Mouse (Mus musculus) layer of hippocampus, adult 11-12 months (tissue): ENCODE results near the gene Cpt1a.

Experiments
- DNase-seq: peaks from one replicate; pipeline ENCODE4 v3.0.0; 2022; ENCODE audit warnings: low spot score

The Cpt1a gene

DNA sequence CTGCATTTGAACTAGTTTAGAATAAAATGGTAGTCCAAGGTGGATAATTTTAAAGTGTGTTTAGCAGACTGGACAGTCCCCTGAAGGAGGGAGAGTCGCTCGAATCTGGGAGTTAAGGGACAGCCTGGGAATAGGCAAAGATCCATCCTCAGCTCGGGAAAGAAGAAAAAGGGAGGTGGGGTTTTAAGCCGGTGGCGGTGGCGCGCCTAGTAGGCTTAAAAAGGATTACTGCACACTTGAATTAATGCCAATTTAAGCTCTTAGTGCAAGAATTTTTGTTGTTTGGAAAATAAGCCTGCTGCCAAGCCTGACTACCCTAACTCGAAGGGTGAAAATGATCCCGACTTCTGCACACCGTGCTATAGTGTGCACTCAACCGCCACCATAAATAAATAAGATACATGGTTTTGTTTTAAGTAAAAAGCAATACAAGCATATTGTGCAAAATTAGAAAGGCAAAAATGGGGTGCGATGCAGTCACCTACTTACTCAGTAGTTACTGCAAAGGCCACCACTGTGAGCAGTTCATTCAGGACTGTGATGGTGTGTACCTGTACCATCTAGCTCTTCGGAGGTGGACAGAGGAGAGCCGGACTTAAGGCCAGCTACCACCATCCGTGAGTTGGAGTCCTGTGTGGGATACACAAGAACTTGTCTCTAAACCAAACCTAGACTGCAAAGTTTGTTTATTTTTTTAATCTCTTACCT is 3.8 kb downstream of the Cpt1a start:
- DNase-seq, result no peak

DNA sequence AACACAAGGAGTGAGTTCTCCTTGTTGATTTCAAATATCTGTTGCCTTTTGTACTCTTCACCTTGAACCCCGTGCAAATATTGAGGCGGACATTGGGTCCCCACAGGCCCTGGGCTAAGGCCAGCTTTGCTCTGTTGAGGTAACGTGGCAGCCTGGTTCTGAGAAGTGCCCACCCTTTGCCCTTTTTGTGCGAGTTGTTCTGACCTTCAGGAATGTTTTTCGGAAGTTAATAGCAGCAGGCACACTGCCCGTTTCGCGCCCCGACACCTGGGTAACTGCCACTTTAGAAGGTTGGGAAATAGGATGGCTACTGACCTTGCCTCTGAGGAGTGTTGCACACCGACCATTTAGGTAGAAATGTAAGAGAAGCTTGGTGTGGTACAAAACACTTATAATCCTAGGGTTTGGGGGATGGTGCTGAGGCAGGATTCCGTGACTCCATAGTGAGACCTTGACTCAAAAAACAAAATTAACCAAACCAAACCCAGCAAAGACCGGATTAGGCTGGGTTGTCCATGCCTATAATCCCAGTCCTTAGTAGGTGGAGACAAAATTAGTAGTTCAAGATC is 4.4 kb downstream of the Cpt1a start:
- DNase-seq, result no peak

DNA sequence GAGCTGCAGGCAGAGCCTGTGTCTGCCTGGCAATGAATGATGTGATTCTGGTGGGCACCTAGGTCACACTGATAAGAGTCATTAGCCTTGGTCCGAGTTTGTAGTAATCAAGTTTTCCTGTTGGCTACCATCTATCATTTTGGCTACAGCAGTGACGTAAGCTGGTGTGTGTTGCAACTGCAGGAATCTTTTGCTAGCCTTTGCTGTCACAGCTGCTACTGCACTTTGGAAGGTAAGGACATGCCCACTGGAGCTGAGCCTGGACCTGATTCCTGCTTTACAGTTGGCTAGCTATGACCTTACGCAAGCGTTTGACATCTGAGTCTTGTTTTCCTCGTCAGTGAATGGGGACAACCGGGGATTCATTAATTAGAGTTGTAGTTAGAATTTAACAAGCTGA is 11.1 kb downstream of the Cpt1a start:
- no peak for DNase-seq

DNA sequence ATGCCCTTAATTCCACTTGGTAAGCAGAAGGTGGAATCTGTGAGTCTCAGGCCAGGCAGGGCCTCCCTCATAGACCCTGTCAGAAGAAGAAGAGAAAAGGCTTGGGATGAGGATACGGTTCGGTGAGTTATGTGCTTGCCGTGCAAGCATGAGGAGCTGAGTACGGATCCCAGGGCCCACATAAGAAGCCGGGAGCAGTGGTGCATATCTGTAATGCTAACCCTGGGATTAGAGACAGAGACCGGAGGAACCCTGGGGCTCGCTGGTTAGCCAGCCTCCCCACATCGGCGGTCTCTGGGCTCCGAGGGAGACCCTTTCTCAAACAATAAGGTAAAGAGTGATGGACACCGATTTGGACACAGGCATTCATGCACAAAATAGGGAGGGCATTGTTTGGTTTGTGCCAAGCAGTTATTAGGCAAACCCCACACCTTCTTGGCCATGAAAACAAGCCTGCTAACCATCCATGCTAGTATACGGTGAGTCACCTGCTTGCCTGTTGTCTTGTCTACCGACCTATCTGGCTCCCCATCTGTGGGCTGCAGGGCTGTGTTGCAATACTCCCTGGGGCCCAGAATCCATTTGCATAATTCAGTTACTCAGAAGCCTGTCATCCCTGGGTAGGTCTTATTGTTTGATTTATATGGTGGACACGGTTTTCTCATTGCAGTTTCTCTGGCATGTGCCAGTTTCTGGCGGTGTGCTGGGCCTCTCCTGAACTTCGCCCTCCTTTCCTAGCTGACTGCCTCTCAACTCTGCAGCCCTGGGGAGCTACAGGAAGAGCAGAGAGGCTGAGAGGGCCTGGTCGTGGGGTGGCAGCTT is 11.8 kb downstream of the Cpt1a start:
- DNase-seq, result no peak

DNA sequence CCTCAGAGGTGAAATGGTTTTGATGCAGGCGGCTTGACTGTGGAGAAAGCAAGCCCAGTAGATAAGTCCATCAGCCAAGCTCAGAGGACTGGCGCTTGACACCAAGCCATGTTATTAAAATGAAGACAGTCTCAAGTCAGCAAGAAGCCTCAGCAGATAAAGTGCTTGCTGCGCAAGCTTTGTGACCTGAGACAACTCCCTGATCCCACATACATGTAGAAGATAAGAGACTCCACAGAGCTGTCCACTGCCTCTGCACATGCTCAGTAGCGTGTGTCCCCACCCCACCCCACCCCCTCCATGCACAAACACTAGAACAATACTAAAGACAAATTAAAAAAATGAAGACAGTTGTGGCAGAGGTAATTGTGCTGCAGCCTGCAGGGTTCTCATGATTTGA is 12.4 kb downstream of the Cpt1a start:
- DNase-seq, result no peak

DNA sequence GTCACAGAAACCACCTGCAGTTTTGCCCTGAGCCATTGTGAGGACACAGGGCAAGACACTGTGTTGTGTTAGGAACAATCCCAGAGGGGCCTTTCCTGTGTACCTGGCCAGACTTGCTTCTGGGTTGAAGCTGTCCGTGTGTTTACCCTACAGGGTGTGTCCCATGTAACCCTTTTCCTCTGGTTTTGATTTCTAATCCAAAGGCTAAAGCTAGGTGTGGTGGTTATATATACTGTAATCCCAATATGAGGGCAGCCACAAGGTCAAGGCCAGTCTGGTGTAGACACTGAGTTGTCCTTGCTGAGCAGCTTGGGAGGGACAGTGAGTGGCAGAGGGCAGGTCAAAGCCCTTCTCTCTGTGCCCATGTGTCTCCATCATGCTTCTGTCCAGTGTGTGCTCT is 13.8 kb downstream of the Cpt1a start:
- DNase-seq, result no peak

DNA sequence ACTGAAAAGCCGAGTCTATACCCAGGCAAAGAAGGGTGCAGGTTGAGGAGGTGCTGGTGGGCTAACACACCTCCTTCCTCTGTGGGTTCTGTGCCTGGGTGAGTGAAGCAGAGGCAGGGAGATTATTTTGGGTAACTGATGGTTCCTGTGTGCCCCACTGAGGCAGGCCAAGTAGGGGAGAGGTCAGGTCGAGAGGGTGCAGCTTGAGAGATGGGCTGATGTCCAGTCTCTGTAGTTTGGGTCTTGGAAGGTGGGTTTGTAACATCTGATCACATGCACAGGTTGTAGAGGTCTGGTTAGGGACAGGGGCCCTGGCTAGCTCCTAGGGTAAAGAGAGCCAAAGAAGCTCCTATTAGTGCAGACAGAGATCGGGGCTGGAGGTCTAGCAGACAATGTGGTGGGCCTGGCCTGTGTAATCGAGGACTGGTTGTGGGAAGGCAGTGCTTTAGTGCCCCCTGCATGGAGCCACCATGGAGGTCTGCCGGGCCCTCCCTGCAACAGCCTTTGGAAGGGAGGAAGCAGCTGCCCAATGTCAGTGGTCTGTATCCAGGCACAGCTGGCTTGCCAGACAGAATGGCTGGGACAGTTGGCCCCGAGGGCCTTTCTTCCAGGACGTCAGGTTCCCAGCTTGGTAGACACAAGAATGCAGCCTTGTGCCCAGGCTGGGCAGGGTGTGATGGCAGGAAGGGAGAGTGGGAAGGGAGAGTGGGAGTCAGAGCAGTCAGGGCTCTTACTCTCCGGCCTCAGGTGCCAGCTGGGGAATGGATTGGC is 14.5 kb downstream of the Cpt1a start:
- no peak for DNase-seq

DNA sequence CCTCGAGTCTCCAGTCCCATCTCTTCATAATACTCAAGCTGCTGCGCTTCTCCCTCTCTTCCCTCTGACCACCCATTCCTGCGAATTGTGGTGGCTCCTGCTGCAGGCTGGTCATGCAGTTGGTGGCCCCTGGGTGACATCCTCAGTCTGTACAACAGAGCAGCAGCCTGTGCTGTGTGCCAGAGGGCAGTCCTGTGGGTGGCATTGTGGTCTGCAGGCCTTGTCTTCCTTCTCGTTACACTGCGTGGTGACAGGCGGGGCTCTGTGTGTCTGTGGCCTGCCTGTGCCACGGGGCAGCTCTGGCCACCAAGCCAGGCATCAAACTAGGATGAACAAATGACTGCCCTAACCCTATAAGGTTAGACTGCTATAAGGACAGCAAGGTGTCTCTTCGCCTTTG is 17.1 kb downstream of the Cpt1a start:
- DNase-seq, result no peak

DNA sequence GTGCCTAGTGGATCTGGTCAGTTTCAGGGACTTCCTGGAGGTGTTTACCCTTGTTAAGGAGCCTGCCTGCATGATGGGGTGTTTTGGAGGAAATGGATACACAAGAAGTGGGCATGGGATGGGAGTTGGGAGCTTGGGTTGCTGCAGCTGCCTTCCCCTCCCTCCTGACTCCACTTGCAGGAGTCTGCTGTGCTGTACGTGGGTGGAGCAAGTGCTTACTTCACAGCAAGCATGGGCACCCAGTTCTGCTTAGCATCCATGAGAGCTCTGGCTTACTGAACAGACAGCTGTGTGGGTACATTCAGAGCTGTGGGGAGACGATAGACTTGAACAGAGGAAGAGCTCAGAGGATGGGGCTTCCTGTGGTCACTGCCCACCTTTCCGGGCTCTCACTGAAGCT is 18.9 kb downstream of the Cpt1a start:
- DNase-seq, result no peak

DNA sequence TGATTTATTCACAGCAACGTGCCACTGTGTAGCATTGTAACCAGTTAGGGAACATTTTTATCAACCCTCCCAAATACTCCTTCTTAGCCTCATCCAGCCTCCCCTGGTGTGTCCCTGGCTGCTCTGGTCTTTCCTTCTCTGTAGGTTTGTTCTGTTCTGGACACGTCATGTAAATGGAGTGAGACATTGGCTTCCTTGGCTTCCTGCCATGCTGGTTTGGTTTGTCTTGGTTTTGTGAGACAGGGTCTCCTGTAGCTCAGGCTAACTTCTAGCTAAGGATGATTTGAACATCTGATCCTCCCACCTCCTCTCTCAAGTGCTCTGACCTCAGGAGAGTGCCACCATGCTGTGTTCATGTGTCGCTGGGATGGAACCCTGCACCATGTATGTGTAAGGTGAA is 21.8 kb downstream of the Cpt1a start:
- DNase-seq, result no peak

DNA sequence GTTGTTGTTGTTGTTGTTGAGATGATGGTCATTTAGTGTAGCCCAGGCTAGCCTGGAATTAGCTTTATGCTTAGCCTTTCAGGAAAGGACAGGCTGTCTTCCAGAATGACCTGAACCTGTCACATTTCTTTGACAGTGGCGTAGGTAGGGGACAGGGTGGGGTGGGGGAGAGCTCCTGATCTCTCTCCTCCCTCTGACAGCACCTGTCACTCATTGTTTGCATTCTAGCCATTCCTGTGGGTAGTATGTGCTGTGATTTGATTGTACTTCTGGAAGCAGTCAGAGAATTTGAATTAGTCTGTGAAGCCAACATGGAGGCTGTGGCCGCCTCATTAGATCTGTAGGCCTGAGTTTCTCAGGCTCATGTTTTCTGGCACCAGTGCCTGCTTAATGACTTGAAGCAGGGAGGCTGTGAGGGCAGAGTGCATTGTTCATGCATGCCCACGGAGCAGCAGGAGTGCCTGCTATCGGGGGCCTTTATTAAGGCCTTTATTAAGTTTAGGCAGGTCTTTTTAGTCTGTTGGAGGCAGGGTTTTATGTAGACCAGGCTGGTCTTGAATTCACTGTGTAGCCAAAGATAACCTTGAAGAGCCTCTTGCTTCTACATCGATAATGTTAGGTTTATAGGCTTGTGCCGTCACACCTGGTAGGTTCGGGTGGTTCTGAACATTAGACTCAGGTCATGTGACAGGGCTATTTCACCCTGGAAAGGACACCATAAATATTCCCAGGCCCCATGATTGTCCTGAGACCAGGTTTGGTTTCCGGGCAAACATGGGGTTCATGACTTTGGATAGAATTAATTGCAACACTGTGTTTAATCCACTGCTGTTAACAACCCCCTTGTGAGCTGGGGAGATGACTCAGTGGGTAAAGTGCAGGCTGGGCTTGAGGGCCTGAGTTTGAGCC is 22.8 kb downstream of the Cpt1a start:
- DNase-seq, result no peak

DNA sequence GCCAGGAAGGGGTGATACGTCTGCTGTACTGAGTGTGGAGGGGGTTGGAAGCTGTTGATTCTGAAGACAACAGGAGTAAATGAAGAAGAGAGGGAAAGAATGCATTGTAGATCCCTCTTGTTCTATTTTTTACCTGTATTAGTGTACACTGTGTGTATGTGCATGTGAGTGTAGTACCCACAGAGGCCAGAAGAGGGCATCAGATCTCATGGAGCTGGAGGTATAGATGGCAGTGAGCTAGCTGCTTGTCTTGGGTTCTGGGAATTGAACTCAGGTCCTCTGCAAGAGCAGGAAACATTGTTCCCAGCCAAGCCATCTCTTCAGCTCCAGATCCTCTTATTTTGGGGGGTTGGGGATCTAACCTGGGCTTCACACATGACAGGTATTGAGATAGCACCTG is 25.6 kb downstream of the Cpt1a start:
- no peak for DNase-seq

DNA sequence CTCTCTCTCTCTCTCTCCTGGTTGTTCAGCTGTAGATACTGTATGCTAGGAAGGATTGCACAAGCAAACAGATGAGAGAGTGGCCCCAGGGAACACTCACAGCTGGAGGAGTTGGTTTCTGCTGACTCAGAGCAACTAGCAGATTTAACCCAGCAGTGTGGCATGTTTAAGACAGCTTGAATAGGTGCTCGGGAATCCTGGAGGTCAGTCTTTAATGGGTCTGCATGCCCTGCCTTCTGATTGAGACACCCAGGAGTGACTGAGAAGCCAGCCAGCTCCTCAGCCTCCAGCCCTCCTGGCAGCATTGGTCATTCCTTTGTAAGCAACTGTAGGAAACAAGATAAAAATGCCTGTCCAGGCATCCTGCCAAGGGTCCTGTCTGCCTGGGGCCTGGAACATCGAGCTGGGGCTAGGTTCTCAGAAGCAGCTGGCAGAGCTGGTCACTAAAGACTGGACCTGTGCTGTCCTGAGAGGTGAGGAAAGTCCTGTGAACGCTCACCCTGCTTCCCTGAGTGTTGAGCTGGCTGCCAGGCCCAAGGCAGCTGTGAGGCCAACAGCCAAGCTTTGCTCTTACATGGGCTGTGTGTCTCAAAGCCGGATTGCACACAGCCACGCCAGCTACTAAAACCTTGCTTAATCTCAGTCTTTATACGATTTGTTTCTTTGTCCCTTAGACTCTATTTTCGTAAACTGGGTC is 31.4 kb downstream of the Cpt1a start:
- peak; percentile 14 for DNase-seq

DNA sequence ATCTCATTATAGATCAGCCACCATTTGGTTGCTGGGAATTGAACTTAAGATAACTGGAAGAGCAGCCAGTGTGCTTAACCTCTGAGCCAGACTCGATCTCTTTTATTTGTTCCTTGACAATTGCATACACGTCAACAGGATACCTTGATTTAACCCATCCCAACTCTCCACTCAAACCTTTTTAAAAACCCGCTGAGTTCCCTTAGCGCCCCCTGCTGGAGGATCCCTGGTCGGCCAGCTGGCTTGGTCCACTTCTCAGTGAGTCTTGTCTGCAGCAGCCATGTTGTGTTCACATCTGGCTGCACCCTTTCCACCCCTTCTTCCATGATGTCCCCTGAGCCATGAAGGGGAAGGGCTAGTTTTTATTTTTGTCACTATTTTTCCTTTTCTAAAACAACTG is 33.0 kb downstream of the Cpt1a start:
- DNase-seq, result no peak

DNA sequence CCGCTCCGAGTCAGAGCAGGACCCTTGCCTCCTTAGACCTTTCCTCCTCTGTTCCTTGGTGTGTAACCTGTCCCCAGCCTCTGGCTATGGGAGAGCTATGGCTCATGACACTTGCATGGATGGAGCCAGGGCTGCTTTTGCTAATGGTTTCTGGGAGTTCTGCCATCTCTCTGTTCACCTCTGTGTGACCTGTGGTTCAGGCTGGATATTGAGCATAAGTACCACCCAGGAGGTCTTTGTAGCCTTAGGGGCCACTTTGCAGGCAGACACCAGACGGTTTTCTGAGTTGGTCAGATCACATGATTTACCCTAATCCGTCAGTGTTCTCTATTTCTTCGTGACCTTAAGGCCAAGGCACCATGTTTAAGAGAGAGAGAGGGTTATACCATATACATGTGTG is 34.4 kb downstream of the Cpt1a start:
- DNase-seq, result no peak

DNA sequence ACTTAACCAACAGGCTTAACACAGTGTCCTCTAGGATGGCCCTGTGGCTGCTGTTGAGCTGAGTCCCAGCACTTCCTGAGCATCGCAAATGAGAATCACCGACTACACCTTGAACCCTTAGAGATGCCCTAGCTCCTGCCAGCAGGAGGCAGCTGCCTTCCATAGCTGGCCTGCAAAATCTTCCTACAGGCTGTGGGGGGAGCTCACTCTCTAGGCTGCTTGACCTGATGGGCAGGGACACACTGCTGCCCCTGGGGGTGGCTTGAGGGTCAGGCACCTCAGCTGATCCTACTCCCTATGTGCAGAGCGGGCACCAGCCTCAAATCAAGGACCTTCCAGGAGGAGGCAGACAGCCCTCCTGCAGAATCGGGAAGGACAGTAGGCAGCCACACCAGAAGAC is 35.5 kb downstream of the Cpt1a start:
- no peak for DNase-seq

DNA sequence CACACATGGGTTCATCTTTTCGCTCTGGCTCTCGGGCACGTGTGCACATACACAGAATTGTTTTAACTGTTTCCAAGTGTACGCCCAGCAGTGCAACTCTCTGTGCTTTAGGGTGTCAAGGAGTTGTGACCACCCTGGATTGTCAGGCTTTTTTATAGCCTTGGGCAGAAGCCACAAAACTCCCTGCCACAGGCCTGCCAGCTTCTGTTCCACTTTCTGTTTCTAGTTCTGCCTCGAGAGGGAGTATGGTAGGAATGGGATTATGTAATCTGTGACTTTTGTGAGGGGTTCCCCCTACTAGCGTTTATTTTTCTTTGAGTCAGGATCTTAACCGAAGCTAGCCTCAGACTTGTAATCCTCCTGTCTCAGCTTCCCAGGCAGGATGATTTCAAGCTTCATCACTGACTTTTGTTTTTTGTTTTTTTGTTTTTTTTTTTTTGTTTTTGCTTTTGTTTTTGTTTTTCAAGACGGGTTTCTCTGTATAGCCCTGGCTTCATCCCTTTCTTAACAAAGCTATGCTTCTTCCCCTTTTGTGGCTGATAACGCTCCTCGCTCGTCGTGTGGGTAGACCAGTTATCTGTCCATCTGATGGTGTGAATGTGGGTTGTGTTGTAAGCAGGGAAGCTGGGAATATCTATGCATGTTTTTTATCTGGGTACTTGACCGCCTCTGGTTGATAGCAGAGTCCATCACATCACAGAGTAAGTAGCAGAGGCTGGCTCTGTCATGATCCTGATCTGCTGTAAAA is 37.9 kb downstream of the Cpt1a start:
- DNase-seq, result no peak

DNA sequence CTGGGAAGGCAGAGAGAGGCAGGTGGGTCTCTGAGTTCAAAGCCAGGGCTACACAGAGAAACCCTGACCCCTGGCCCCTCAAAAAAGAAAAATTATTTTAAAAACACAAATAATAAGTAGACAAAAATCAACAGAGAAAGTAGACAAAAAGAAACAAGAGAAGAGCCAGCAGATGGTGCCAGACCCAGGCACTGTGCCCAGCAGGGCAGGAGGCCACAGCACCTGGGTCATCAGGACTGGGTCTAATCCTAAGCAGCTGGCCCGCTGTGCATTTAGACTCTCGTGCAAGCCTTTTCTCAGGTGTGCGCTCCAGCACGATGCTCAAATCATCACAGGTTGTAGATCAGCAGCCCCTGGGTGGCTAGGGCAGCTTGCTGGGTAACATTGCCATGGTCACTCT is 41.4 kb downstream of the Cpt1a start:
- DNase-seq, result no peak

DNA sequence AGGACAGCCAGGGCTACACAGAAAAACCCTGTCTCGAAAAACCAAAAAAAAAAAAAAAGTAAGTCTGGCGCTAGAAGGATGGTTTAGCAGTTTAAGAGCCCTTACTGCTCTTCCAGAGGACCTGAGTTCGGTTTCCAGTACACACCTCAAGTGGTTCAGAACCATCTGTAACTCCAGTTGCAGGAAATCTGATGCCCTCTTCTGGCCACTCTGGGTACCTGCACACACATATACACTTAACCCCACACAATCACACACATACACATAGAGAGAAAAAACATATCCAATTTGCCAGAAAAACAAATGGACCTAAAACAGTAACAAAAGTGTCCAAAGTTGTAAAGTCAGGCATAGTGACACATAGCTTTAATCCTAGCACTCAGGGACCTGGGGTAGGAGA is 43.0 kb downstream of the Cpt1a start:
- no peak for DNase-seq

DNA sequence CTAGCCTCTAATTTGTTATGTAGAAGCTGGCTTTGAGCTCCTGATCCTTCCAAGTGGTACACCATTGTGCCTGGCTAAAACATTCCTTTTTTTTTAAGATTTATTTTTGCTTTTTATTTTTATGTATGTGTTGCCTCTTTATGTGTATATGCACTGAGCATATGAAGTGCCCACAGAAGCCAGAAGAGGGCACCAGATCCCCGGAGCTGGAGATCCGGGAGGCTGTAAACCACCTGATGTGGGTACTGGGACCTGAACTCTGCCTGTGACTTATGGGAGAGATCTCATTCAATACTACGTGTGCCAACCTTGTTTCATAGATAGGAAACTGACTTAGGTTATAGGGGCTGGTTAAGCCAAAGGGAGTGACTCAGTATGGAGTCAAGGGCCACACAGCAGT is 46.1 kb downstream of the Cpt1a start:
- DNase-seq, result no peak
